Mouse (Mus musculus) heart, adult 2 months (tissue): Measurements from ENCODE around the gene Trak1.

Experiments
- CTCF ChIP-seq: fragments of 200-600 bp; IDR thresholded peaks from 2 replicates; pipeline ENCODE4 v1.8.1; 2022; ENCODE audit warnings: antibody characterized with exemption, mild to moderate bottlenecking, moderate library complexity
- EP300 ChIP-seq: fragments of 200-500 bp; IDR thresholded peaks from 2 replicates; pipeline ENCODE4 v1.6.1; 2011; ENCODE audit warnings: low read depth, low read length, control low read depth; ENCODE audit not compliant: insufficient read depth
- POLR2A ChIP-seq: fragments of 200-500 bp; IDR thresholded peaks from 2 replicates; pipeline ENCODE4 v1.6.1; 2011; ENCODE audit warnings: mild to moderate bottlenecking, low read depth, low read length, control low read depth; ENCODE audit not compliant: insufficient read depth

- TF ChIP-seq CTCF (no peak), POLR2A (no peak), EP300 (no peak)
Observed at GRCm38 (mm10) chr9:121420817-121421216, 123.5 kb downstream of the Trak1 start.
